20 mouse cellular contexts compared by ENCODE assay signal in the genomic region with DNA sequence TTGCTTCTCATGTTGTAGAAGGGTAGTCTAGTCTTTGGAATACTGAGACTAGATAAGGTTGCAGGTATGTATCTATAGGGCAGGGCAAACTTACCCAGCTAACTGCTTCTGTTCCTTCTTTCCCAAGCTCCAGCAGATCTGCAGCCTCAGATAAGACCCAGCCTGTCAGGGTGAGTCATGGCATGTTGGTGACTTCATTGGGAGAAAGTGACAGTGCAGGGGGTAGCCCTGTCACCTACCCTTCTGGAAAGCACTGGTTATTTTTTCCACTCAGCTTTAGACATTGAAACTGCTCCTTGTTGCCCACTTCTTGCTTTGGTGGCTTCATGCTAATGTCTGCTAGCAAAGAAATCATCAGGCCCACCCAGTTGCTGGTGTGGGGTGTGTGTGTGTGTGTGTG. TPM values are rescaled to one million over a fixed set of nuclear protein-coding genes. Genes with fewer than 3 reads are reported as not detected.
"Had no signal": no experiment of that assay in that cellular context is flagged by ENCODE, and none has a peak within 500 bp of the region (broad histone marks: within the 10 kb centered on the region; RNA-seq: fewer than 3 reads in every experiment).

No protein-coding gene starts in this region.

- DNase-seq: kidney, postnatal 14 days; kidney, postnatal 4 days; layer of hippocampus, adult 9-11 months; liver; lung, adult 18-20 months; lung, postnatal 10 days; lung, postnatal 36 days; midbrain, embryonic 14.5 days; thymus, adult 18-20 months; thymus, postnatal 36 days had no signal

- H3K36me3 ChIP-seq: limb, embryonic 10.5 days; limb, embryonic 13.5 days; liver, embryonic 12.5 days; liver, embryonic 15.5 days; lung, embryonic 15.5 days had no signal

- H3K9me3 ChIP-seq: limb, embryonic 10.5 days; limb, embryonic 13.5 days; liver, embryonic 12.5 days; liver, embryonic 15.5 days; lung, embryonic 15.5 days had no signal

- H3K4me1 ChIP-seq: limb, embryonic 10.5 days; limb, embryonic 13.5 days; liver, embryonic 12.5 days; liver, embryonic 15.5 days had no signal

- H3K27ac ChIP-seq: layer of hippocampus, adult 2 months; limb, embryonic 10.5 days; limb, embryonic 13.5 days; liver, embryonic 12.5 days; liver, embryonic 15.5 days; lung, embryonic 15.5 days had no signal

- H3K9ac ChIP-seq: limb, embryonic 13.5 days; liver, embryonic 12.5 days; liver, embryonic 15.5 days; lung, embryonic 15.5 days had no signal

- H3K4me2 ChIP-seq: limb, embryonic 13.5 days; liver, embryonic 12.5 days; liver, embryonic 15.5 days; lung, embryonic 15.5 days; midbrain, embryonic 11.5 days had no signal

- H3K27me3 ChIP-seq: lung, embryonic 15.5 days had no signal

- H3K4me3 ChIP-seq: layer of hippocampus, adult 2 months; limb, embryonic 10.5 days; limb, embryonic 13.5 days; liver, embryonic 12.5 days; liver, embryonic 15.5 days; lung, embryonic 15.5 days had no signal

- ATAC-seq: liver, embryonic 12.5 days had no signal

RNA-seq across cellular contexts. Expression of a gene that starts 4.1 kb away (rescaled TPM):
- total RNA-seq: left cerebral cortex, adult 18-20 months; left cerebral cortex, postnatal 25 days had no signal
- polyA plus RNA-seq: neural tube, embryonic 14.5 days had no signal
